Mouse (Mus musculus) right cerebral cortex, postnatal 25 days (tissue): ENCODE measurements around the gene Tmem108.

Source experiments
- DNase-seq: peaks from one replicate; pipeline ENCODE4 v3.0.0; 2022

The Tmem108 gene

DNA sequence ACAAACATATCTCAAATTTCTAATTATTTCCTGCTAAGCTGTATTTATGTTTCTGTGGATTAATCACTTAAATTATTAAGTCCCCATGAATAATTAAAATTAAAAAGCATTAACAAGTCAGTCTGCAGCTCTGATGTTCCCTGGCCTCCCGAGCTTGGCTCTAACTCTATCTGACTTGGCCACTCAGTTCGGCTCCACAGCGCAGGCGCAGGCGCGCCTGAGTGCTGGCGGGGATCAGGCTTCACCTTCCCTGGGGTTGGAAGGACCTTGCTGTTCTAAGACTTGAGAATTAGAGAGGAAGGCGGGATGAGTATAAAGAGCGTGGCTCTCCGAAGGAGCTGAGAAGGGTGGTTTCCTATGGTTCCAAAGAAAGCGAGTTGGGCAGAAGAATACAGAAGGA lies 41.6 kb downstream of the Tmem108 start:
- no peak for DNase-seq

DNA sequence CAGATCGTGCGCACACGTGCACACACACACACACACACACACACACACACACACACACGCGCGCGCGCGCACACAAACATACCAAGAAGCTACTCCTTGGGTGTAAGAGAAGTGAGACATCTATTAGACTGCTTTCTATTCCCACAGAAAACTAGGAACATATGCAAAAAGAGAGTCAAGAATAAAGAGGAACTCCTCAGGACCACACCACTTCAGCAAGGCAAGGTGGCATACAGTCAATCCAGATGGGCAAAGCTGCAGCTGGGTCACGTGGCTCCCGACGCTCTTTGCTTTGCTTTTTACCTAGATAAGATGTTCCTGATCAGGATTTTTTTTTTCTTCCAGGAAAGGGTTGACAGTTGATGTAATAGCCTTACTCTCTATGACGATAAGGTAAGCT lies 45.6 kb downstream of the Tmem108 start:
- no peak for DNase-seq

DNA sequence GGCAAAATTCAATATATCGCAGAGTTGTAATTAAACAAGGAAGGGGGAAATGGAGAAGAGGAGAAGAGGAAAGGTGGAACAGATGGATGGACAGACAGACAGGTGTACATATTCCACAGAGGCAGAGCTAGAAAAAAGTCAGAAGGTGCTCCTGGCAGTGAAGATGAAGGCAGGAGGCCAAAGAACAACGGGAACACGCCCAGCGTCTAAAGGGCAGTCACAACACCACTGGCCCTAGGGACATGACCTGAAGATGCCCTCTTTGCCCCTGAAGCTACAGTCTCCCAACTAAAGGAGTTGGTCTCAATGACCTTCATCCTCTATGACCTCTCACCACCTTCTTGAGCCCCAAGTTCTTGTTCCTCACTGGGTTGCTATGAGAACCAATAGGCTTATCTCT lies 46.3 kb downstream of the Tmem108 start:
- no peak for DNase-seq

DNA sequence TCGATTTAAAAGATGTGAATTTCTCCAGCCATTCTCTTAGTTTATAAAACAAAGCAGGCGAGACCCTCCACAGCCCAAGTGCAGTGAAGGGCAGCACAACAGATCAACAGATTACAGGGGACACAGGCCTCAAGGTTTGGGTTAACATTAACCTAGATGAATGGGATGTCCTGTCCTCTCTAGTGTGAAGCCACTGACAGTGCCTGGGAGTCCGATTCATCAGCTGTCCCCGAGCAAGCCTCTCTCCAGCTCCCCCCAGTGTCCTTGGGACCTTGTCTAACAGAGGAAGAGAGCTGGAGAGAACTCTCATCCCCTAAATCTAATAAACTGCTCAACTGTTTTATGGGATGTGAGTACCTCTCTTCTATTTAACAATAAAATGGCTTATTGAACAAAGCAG lies 48.4 kb downstream of the Tmem108 start:
- DNase-seq = no peak

DNA sequence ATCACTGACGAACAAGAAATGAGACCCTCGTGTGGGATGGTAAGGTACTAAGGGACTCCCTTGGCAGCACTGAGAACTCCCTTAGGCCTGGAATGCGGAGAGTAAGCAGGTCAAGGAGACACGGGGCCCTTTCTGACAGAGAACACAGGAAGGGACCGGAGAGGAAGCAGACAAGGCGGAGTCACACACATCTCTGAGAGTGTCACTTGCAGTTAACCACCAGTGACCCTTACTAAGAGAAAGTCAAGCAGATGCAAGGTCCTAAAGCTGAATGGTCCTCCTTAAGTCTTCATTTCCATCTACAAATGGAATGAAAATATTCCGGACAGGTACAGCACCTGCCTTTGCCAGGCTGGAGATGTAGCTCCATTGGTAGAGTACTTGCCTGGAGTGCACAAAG lies 48.9 kb downstream of the Tmem108 start:
- DNase-seq = no peak

DNA sequence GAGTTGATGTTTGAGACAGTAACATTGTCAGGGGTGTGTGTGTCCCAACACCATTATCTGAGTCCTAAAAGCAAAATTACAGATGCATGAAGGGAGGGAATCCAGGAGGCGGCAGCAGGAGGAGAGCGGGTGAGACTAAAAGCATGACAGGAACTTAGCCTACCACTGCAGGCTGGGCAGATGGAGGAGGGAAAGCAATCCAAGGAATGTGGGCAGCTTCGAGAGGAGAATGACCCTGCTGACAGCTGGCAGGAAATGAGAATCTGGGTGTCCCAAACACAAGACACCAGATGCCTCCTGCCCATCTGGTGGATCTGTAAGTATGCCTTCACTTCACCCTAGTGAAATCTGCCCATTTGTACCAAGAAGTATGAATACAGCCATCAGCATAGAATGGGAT lies 51.9 kb downstream of the Tmem108 start:
- no peak for DNase-seq

DNA sequence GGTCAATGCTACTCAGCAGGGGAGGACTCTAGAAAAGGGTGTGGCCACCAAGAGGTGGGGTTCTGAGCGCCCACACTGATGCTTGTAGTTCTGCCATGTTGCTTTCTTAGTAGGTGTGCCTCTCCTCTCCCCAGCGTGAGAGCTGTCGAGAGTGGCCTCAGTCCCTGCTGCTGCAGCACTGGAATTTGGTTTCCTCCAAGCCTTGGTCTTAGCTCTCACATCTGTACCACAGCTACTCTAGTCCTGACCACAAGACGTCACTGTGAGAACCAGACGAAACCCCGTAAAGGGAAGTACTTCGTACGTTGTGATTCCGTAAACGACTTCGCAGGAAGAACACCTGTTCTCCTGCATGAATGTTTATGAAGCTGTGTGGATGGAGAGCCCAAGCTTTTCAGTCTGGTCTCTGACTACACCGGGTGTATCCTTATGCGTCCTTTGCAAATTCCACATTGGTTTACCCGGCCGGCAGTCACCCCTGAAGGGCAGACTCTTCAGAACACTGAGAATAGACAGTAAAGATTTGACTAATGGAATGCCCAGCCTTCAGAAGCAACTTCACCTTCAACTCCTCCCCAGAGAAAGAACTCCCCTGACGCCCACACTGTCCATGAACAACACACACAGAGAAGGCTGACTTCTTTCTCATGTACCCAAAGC lies 53.0 kb downstream of the Tmem108 start:
- DNase-seq = no peak

DNA sequence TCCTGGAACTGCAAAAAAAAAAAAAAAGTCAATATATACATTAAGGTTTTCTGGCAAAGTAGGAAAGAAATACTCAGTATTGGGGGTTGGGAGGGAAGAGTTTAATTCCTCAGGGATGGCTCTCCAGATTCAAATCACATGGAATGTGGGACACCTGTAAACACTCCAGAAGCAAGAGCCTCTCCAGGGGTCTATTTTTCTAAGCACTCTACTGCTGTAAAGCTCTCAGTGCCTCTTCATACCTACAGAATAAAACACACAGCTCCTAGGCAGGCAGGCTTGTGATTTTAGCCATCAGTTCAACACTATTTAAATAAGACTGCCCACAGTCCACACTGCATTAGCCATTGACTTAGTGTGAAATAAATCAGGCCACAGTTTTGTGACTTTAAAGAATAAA lies 53.8 kb downstream of the Tmem108 start:
- DNase-seq = no peak

DNA sequence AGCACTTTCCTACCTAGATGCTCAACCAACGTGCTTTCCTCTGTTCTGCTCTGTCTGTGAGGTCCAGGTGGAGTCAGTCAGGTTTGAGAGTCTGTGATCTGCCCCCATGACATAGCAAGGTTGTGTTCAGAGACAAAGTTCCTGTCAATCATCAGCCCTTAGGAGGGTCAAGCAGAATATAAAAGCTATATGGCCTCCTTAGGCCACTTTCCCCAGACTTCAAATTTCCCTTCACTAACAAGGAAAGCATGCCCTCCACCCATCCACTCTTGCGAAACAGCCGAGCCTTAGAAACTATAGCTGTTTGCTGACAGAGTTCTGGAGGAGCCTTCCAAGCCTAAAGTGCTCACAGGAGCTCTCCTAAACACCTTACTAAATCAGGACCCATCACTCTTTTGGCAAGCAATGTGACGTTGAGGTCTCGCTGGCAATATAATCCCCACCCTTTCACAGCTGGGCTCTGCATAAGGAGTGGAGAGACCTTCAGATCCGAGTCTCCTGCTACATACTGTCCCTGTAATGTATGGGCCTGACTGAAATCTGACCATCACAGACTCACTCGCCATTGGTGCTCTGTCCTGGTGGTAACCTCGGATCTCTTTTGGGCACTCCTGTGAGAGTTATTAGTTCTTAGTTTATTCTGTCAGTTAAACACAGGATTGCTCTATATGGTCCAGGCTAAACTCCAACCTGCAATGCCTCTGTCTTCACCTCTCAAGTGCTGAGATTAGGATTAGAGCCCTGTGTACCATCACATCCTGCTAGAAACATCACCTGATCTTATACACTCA lies 54.4 kb downstream of the Tmem108 start:
- DNase-seq = no peak

DNA sequence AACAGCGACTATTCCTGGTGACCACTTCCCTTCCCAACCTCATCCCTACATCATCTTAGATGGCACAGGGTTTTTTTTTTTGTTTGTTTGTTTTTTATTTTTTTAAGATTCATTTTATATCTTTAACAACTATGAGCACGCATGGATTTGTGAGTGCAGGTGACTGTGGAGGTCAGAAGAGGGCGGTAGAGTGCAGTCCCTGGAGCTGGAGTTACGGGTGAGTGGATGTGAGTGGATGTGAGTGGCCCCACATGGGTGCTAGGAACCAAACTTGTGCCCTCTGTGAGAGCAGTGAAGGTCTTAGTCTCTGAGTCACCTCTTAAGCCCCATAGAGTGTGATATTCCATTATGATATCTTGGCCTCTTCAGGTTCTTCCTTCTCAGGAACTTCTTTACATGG lies 55.9 kb downstream of the Tmem108 start:
- DNase-seq = no peak

DNA sequence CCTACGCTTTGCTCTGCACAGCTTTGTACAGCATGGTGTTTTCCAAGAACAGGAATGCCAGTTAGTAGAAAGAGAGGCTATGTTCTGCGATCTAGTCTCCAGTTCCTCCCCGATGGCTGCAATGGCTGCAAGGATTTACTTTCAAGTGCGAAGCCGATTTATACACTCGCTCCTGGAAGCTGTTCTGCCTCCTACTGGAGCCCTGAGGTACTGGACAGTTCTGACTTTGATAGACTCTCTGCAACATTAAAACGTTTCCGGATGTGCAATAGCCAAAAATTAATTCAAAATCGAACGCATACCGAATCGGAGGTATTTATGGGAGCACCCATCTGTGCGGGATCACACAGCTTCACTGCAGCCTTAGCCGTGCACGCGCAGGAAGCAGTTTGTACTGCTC lies 58.6 kb downstream of the Tmem108 start:
- DNase-seq = no peak

DNA sequence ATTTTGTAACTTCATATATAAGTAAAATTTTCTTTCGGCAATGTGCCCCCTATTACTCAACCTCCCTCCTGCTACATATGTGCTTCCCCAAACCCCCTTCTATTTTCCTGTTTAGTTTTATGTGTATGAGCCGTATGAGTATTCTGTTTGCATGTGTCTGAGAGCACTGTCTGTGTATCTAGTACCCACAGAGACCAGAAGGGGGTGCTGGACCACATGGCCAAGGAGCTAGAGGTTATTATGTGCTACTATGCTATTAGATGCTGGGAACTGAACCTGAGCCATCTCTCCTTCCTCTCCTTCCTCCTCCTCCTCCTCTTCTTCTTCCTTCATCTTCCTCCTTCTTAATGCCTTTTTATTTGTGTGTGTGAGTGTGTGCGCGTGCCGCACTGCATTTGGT lies 59.2 kb downstream of the Tmem108 start:
- no peak for DNase-seq

DNA sequence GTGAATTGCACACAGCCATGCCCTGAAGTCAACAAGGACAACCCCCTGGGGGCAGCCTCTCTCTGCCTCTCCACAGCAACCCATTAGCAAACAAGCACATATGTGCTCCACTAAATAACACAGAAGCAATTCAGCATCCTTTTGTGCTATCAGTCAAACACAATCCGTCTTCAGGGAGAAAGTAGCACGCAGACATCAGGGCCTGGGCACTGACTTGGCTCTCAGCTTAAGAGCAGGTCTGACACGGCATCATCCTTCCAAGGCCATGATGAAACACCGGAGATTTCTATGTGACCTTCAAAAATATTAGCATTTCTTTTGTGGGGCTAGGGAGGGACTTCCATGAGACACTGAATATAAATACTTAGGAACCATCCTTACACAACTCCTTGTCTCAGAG lies 60.2 kb downstream of the Tmem108 start:
- DNase-seq = no peak

DNA sequence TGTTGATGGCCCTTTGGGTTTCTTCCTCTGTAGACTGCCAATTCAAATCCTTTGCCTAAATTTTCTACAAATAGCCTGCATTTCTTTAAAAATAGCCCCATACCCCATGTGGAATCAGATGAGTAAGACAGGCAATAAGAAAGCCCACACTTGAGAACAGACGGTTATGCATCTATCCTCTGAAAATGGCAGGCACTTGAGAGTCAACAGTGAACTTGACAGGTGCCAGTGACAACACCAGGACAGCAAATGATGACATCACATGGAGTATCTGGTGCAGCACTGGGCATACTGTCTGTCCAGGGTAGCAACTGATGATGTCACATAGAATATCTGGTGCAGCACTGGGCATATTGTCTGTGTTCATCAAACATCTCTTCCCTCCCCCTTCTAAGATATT lies 61.4 kb downstream of the Tmem108 start:
- DNase-seq = no peak

DNA sequence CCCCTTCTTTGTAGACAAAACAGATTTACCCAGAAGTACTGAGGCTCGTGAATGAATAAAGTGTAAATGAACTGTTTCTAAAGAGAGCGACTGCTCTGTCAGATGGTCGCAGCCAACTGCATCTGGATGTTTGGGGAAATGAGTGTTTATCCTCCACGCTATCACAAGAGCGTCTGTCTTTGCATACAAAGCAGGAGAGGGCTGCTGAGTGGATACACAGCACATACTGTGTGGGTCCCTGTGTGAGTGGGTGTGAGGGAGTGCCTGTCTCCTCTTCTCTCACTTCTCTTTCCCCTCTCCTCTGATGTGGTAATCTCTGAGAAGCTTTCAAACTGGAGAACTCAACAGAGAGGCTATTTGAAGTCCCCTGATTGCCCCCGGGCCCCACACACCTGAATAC lies 64.7 kb downstream of the Tmem108 start:
- DNase-seq = peak; percentile 34

DNA sequence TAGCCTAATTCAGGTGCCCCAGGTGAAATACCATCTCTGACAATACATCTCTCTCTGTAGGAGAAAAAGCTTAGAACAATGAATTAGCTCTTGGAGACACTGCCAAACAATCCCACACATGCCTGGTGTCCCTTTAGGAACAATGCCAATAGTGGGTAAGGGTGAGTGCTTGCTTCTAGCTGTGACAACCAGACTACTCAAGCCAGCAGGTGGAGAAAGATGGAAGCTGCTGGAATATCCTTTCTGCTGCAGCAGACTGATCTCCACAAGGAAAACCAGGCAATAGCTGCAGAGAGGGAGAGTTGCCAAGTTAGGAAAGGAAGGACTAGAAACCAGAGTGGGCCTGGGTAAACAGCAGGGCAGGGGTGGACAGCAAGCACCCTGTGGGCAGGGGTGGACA lies 67.8 kb downstream of the Tmem108 start:
- DNase-seq = no peak

DNA sequence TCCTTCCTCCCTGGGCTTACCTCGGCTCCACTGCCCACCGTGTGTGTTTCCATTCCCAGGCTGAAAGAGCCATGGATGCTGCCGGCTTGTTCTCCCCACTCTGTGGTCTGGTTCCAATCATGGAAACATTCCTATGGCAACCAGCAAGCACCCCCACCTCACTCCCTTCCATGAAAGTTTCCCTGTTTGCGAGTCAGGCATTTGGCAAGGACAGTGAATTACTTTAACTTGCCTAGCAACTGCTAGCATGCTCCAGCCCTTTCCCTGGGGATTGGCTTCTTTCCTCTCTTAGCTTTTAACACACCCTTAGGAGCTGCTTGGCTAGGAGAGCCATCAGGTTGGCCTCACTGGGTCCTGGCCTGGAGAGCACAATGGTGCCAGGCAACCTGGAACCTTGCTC lies 68.9 kb downstream of the Tmem108 start:
- peak; percentile 60 for DNase-seq

DNA sequence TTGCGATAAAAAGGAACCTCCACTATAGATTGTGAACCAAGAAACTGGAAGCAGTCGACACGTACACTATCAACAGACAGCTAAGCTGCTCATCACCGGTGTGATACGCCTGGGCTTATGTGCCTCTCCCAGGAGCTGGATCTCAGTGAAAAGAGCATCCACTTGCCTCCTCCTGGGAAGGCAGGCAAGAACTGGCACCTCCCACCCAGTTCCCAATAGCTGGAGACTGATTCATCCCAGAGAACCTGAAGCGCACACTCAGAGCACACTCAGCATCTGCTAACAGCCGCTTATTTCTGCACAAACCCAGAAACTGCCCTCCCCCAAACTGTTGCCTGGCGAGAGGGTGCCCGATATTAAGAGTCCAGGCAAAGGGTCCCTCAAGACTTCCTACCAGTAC lies 69.8 kb downstream of the Tmem108 start:
- peak; percentile 68 for DNase-seq

DNA sequence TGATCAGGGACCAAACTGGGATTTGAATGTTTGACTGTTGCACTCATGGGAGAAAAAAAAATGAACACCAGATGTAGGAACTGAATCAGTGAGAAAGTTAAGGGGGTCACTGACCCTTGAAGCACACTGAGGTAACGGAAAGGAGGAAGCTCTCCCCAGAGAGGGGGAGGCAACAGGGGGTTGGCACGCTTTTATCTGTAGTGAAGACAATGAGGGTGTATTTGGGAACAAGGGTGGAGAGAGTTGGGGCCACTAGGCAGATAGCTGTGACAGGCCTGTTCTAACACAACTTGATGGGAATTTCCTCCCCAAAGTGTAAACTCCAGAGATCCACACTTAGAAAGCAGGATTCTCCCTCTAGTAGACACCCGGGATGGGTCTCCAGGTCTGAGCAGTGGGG lies 71.2 kb downstream of the Tmem108 start:
- DNase-seq = no peak

DNA sequence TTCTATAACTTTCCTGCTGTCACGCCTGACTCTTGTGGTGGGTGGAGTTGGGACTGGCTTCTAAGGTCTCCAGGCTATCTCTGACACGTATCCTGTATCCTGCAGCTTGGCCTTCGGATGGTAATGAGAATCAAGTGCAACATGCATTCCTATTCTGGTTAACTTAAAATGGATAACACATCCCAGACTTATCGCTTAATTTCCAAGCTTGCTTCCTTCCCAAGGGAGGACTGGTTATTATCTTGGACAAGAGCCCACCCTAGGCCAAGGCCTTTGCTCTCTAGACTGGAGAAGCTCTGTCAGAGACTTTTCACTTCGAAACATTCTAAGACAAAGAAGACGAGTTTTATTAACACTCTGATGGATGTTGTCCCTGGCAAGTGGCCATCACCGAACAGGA lies 71.9 kb downstream of the Tmem108 start:
- DNase-seq = no peak

DNA sequence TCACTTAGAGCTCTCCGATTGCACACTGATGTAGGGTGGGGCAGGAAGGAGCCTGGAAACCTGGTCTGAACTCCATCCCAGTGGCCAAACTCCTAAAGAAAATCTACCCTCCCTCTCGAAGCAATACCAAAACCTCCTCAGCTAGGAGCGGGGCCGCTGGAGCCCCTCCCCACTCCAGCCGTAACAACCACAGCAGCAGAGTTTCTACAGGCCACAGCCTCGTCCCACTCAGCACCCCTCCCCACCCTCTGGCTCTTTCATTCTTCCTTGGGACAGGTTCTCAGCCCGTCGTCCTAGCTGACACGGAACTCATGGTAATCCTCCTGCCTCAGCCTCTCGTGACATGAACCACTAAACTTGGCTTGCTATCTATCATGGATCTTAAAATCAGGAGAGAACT lies 72.6 kb downstream of the Tmem108 start:
- DNase-seq = no peak

DNA sequence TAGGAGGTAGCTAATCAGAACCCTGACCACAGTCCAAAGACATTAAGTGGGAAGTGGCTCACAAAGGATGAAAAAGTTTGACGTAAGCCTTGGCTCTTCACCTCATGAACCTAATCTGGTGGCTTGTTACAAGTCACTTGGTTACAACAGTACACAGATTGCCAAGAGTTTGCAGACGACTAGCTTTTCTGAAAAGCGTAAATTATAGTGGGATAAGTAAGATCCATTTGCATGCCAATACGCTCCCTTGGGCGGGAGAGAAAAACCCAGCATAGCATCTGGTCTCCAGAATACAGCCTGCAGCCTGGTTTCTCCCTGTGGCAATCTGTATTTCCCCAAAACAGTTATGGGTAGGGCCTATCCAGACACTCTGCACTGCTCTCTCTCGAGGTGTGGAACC lies 74.5 kb downstream of the Tmem108 start:
- DNase-seq = no peak

DNA sequence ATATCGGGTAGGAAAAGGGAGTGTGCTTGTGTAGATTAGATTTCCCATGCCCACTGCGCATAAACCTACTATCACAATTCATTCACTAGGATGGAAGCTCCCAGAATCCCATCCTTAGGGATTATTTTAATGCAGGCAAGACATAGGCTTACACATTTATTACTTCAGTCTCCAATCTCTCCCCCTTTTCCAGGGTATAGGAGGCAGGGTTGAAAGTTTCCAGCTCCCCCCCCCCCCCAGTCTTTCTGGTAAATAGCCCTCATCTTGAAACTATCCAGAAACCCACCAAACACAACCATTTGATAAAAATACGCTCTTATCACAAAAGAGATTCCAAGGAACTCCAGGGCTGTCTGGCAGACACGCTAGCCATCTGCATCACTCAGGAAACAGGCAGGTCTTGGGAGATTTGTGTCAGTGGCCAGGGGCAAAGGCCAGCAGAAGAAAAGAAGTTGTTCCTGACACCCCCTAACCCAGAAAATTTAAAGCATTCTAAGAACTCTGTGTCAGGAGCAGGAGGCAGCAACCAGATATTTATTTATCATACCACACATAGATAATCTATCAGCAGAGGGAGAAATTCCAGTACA lies 79.8 kb downstream of the Tmem108 start:
- no peak for DNase-seq

DNA sequence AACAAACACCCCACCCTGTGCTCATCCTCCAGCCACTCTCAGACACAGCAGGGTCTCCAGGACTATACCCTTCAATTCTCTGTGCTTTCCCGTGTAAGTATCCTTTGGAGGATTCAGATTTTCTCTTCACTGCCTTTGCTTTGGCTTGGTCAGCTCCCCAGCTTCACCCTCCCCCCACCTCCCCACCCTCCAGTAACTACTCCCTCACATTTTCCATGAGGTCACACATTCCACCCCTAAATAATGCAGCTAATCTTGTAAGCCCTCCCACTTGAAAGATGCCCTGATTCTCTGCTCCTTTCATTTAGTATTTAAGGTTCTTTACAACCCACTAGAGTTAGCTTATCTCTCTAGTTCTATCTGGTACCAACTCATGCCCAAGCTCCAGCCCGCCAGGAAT lies 82.4 kb downstream of the Tmem108 start:
- no peak for DNase-seq
